Mouse (Mus musculus) hematopoietic stem cell, adult 5-6 weeks (primary cell): ENCODE measurements around the gene 4930522H14Rik. TPM values are rescaled to one million over a fixed set of nuclear protein-coding genes. Genes with fewer than 3 reads are reported as not detected.

Source experiments
- ATAC-seq, 2 experiments: fragments of 125-278 bp in 1 of 2; replicated peaks in 1 of 2; 2 replicates each; pipeline ENCODE4 v1.8.0; 2016 to 2017; ENCODE audit warnings: inconsistent platforms in 2 of 2, mild to moderate bottlenecking in 2 of 2, moderate number of reproducible peaks in 2 of 2, low read depth in 1 of 2, moderate TSS enrichment in 1 of 2; ENCODE audit not compliant: low FRiP score in 2 of 2, poor library complexity in 2 of 2, severe bottlenecking in 2 of 2, insufficient read depth in 1 of 2, low TSS enrichment in 1 of 2
- total RNA-seq: library from RNA; stranded (forward); fragments of 172-1452, 232-1000 nt; gene quantifications from 2 replicates; pipeline ENCODE4 v1.2.3, GENCODE M21; 2017

4930522H14Rik gene
- total RNA-seq, 1 experiment from 2014 or later: not detected

DNA sequence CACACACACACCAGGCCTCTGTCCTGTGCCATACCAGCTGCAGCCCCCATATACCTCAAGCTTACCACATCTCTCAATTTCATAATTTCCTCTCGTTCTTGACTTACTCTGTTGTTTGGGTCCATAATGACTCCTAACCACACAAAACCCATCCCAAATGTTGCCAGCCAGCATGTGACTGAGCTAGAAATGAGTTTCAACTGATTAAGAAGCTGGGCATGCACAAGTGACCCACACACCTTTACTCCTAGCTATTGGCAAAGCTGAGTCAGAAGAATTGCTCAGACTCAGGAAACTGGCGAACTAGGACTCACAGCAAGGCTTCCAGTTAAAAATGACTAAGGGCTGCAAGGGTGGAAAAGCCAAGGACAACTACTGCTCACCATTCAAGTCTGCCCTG is 49.7 kb downstream of the 4930522H14Rik start:
- ATAC-seq: no peak

DNA sequence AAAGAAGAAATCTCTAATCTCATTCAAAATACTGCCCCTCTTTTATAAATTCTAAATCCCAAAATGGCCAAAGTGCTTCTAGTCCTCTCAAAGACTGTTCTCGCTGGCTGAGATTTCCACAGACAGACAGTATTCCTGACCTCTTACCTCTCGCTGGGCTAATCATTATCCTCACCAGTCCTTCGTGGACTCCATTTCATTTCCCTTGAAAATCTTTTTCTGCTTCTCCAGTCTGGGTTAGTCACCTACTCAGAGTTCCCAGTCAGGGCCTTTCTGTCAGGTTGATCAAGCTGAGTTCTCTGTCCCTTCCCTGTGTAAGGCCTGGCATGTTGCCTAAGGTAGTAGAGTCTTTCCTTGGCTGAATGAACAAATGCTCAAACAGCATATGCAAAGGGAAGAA is 53.6 kb downstream of the 4930522H14Rik start:
- no peak for ATAC-seq

GRCm38 (mm10) chr4:109476554-109477014 is 54.5 kb downstream of the 4930522H14Rik start:
- peak; percentile 88 to 89 for ATAC-seq

DNA sequence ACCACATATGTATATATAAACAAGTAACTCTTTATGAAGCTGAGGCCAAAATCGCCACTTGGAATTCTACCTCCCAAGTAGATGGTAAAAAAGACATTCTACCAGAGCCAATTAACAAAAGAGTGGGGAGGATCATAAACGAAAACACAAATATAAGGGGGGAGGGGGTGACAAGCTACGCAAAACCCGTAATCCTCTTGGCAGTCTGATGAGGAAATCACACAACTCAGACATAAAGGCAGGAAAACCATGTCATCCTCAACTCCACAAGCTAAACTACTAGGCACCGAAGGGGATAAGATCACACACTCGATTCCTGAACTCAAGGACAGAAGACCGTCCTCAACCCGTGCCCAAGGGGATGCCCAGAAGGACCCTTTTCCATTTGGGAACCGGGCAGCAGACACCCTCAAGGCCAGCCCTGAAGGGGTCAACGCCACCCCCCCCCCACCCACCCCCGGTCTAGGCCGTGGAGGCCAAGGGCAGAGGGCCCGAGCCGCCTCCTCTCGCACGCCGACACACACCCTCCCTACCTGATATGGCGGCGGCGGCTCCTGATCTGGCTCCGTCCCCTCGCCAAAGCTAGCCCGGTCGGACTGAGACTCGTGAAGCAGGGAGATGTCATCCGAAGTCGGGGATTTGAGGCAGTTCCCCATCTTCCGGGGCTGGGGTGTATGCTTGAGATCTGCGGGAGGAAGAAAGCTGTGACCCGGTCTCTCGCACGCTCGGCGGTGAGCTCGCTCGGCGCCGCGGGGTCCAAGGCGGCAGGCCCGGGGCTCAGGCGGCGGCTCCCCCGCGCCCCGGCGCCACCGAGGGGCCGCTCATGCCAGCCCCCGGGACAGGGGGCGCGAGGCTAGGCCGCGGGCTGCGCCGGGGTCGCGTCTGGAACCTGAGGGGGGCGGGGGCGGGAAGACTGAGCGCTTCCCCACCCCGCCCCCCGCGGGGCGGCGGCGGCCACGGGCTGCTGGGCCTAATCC is 55.2 kb downstream of the 4930522H14Rik start:
- peak; percentile 23 to 33; a peak in 3 of 4 replicates for ATAC-seq

DNA sequence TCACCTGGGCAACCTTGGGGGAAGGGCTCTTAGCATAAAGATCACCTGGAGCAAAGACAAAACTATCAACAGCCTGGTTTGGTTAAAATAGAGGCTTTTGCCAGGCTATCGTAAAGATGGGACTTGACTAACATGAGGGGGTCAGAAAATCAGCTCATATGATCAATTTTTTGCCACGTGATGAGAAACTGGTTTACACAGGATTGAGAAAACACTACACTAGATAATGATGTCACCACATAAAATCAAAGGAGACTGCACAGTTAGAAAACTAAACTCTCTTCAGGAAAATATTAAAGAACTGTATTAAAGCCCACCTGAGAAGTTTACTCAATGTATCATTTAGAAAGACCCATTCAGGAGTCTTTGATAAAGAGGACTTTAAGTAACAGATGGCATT is 56.0 kb downstream of the 4930522H14Rik start:
- ATAC-seq: no peak

GRCm38 (mm10) chr4:109472566-109472965 is 58.5 kb downstream of the 4930522H14Rik start:
- no peak for ATAC-seq

- ATAC-seq: no peak
Measured at GRCm38 (mm10) chr4:109471606-109472005, 59.5 kb downstream of the 4930522H14Rik start.

GRCm38 (mm10) chr4:109467687-109468086 is 63.4 kb downstream of the 4930522H14Rik start:
- no peak for ATAC-seq

DNA sequence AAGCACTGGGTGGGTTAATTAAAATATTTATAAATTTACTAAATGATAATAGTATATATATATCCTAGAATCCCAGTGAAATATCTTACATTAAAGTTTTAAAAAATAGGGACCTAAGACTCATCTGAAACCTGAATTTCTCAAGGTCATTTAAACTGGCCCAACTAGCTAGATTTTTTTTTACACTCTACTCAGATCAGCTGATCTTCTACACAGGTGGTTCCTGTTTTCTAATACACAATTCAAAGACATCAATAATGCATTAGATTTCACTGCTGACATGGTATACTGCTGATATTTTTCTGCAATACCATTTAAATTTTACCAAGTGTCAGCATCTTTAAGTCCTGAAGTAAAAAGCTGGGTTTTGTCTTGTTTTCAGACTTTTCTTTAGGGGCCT is 67.2 kb downstream of the 4930522H14Rik start:
- ATAC-seq: 0 out of 4 replicates have a peak, but pooled peaks of 1 of the 2 experiments have one; percentile 22

DNA sequence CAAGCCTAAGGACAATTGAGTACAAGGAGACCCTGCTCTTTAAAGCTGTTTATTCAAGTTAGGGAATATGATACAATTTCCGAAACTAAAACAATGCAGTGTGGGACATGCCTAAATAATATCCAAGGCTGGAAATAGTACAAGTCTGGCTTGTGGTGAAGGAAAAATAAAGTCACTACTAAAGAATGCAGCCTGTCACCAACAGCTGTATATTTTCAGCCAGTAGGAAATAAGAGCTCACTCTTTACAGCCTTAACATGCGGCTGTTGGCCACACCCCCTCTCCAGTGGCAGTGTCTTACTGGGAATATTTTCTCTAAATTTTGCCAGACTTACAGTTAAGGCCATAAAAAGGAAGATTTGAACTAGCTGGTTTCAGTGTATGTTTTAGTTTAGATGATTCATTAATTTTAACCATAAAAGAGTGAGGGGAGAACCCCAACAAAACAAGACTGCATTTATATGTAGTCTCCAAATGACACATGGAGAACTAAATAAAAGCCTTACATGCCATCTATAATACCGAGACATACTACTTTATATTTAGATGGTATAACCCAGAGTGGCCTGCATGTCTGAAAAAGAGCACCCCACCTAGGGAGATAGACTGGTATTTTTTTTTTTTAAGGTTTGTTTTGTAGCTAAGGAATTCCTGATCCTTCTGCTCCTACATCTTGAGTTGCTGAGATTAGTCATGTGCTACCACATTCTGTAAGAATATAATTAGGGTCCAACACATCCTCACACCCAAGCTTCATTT is 70.5 kb downstream of the 4930522H14Rik start:
- ATAC-seq: no peak

DNA sequence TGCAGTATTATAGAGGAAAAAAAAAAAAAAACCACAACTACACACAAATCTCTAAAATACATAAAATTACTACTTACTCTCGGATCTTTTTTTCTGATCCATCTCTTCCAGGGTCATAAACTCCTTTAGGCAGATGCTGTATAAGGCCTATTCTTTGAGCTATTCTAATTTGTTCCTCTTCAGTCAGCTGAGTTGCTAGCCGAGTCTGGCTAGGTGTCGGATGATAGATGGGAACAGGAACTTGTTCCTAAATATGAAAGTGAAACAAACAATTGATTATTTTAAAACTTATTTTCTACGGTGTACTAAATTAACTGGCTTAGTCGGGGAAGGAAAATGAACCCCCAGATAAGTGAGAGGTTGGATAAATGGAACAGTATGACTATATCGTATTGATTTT is 74.3 kb downstream of the 4930522H14Rik start:
- peak; percentile 82 to 84; a peak in 3 of 4 replicates for ATAC-seq

Other genes with a start within 250 kb of the 4930522H14Rik start
- 1.4 and 1.5 TPM in 2 replicates for gene Ttc39a, start 124.7 kb downstream of the 4930522H14Rik start, total RNA-seq
- 38.7 and 55.1 TPM in 2 replicates for gene Rnf11, start 46.6 kb downstream of the 4930522H14Rik start, total RNA-seq
- 26.0 and 49.8 TPM in 2 replicates for gene Cdkn2c, start 135.9 kb upstream of the 4930522H14Rik start, total RNA-seq
- gene Faf1, start 145.3 kb upstream of the 4930522H14Rik start, total RNA-seq: 50.2 and 69.9 TPM in 2 replicates